ENCODE assay signal across 8 mouse cellular contexts in the genomic region with DNA sequence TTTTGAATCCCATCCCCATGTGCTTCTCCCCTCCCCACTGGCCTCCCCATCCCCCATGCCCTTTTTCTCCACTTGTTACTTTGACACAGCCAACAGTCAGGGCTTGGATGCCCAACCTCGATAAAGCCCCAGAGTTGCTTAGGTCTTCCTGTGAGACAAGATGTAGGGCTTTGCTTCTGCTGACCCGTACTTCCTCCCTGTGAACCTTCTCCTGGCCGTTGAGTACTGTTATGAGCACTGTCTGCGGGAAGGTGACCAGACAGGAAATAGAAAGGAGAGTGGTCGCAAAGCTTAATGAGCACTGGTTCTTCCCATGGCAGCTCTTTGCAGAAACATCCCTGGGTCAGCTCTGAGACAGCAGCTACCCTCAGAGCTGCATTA. TPM values are rescaled to one million over a fixed set of nuclear protein-coding genes. Genes with fewer than 3 reads are reported as not detected.
DNase-seq lines count a peak whose midpoint lies in the region; ATAC-seq and TF ChIP-seq lines count a peak whose summit lies in the region.

No protein-coding gene starts in this region.

- DNase-seq in lung, postnatal 0 days (ENCODE audit: low spot score), result no peak
- DNase-seq in lung, postnatal 10 days, result no peak
- no peak for DNase-seq in embryonic facial prominence, embryonic 14.5 days (ENCODE audit: low spot score)
- peak; percentile 67 for DNase-seq in induced T-regulatory cell, adult 2 months (ENCODE audit: low read depth)
- DNase-seq in cerebellum, adult 9-10 months, result no peak
- no peak for DNase-seq in cerebellum, adult 11 months
- DNase-seq in gastrocnemius, postnatal 10 days, result no peak

- no peaks in the 10 kb centered on the region for H3K36me3 ChIP-seq in lung, postnatal 0 days (ENCODE audit: insufficient read depth, low read length)
- H3K36me3 ChIP-seq in embryonic facial prominence, embryonic 14.5 days (ENCODE audit: control insufficient read depth, insufficient read depth, low read length), result no peaks in the 10 kb centered on the region

- no peak for ATAC-seq in lung, postnatal 0 days
- ATAC-seq in embryonic facial prominence, embryonic 14.5 days (ENCODE audit: low read depth), result no peak

- H3K27ac ChIP-seq in lung, postnatal 0 days (ENCODE audit: low read length), result peak overlapping the region; percentile 64
- peak overlapping the region; percentile 57 for H3K27ac ChIP-seq in embryonic facial prominence, embryonic 14.5 days (replicated peaks; ENCODE audit: low read depth, low read length)
- H3K27ac ChIP-seq in olfactory bulb, adult 2 months (ENCODE audit: insufficient read depth, low read depth, low read length), result peak overlapping the region; percentile 16; the same call in 1 of the 2 replicates

- TF ChIP-seq EP300 in lung, postnatal 0 days (IDR thresholded peaks at IDR 0.05), result no peak

- no peak for TF ChIP-seq CTCF in lung, postnatal 0 days (IDR thresholded peaks at IDR 0.05)
- TF ChIP-seq CTCF in olfactory bulb, adult 2 months (IDR thresholded peaks at IDR 0.05; ENCODE audit: insufficient read depth, low read depth, low read length), result no peak

- no peak overlapping the region for H3K4me3 ChIP-seq in lung, postnatal 0 days (ENCODE audit: low read depth, low read length)
- H3K4me3 ChIP-seq in embryonic facial prominence, embryonic 14.5 days (ENCODE audit: low read depth, low read length), result no peak overlapping the region
- H3K4me3 ChIP-seq in olfactory bulb, adult 2 months (ENCODE audit: insufficient read depth, low read depth, low read length), result no peak overlapping the region

- no peak overlapping the region for H3K4me2 ChIP-seq in lung, postnatal 0 days (replicated peaks; ENCODE audit: low read depth, low read length)
- H3K4me2 ChIP-seq in embryonic facial prominence, embryonic 14.5 days (ENCODE audit: low read depth, low read length), result 0 out of 2 replicates have a peak overlapping the region, but pooled peaks have one; percentile 2

- 19% methylated on average over 5 of the region's 5 CpGs for WGBS in lung, postnatal 0 days
- 31% methylated on average over 5 of the region's 5 CpGs for WGBS in embryonic facial prominence, embryonic 14.5 days
- WGBS in olfactory bulb, adult 2 months, result 75% methylated on average over 5 of the region's 5 CpGs

- no peaks in the 10 kb centered on the region for H3K9me3 ChIP-seq in lung, postnatal 0 days (ENCODE audit: low read length)
- H3K9me3 ChIP-seq in embryonic facial prominence, embryonic 14.5 days (ENCODE audit: control insufficient read depth, low read length), result no peaks in the 10 kb centered on the region

- H3K9ac ChIP-seq in lung, postnatal 0 days (replicated peaks; ENCODE audit: low read depth), result no peak overlapping the region
- H3K9ac ChIP-seq in embryonic facial prominence, embryonic 14.5 days (ENCODE audit: low read depth, low read length), result no peak overlapping the region

- no peak for TF ChIP-seq POLR2A in olfactory bulb, adult 2 months (IDR thresholded peaks at IDR 0.05; ENCODE audit: insufficient read depth, low read depth, low read length)

- no peaks in the 10 kb centered on the region for H3K27me3 ChIP-seq in lung, postnatal 0 days (replicated peaks; ENCODE audit: insufficient read depth, low read length)
- no peaks in the 10 kb centered on the region for H3K27me3 ChIP-seq in embryonic facial prominence, embryonic 14.5 days (replicated peaks; ENCODE audit: control insufficient read depth, insufficient read depth, low read length)

- peaks cover 9% of the 10 kb centered on the region; the same call in 1 of the 2 replicates for H3K4me1 ChIP-seq in lung, postnatal 0 days (ENCODE audit: insufficient read depth, low read depth, low read length)
- H3K4me1 ChIP-seq in embryonic facial prominence, embryonic 14.5 days (ENCODE audit: control insufficient read depth, insufficient read depth, low read length), result peaks cover 34% of the 10 kb centered on the region
- H3K4me1 ChIP-seq in olfactory bulb, adult 2 months (ENCODE audit: control insufficient read depth, insufficient read depth, low read length), result peaks cover 25% of the 10 kb centered on the region

RNA-seq across cellular contexts. Expression of gene Spock2, which starts 25.4 kb away (rescaled TPM):
- polyA plus RNA-seq in lung, postnatal 0 days (2015; fragmentation: Nextera tagmentation; extraction: Ambion mirVana), result 42.8 and 45.6 TPM in 2 replicates
- polyA plus RNA-seq in embryonic facial prominence, embryonic 14.5 days (2014; fragmentation: Nextera tagmentation; extraction: Ambion mirVana), result 8.8 and 10.0 TPM in 2 replicates
- polyA plus RNA-seq in olfactory bulb, adult 2 months (2012; ENCODE audit: insufficient read depth, insufficient read length, low replicate concordance, missing spikeins), result 129 and 224 TPM in 2 replicates
- total RNA-seq in gastrocnemius, postnatal 10 days (2021), result 1 to 10 TPM; 4.6 to 6.2 TPM
